ENCODE assay signal across 17 mouse cellular contexts in genomic region chr8:77755441-77755840, GRCm38 (mm10). TPM values are rescaled to one million over a fixed set of nuclear protein-coding genes. Genes with fewer than 3 reads are reported as not detected.
A peak's percentile ranks its signal among the peaks of the same experiment; 100 is the strongest.
DNase-seq lines count a peak whose midpoint lies in the region; ATAC-seq and TF ChIP-seq lines count a peak whose summit lies in the region.
"Had no signal": no experiment of that assay in that cellular context is flagged by ENCODE, and none has a peak within 500 bp of the region (broad histone marks: within the 10 kb centered on the region; RNA-seq: fewer than 3 reads in every experiment).

No protein-coding gene starts in this region.

- no peaks in the 10 kb centered on the region for H3K27me3 ChIP-seq in forebrain, postnatal 0 days (ENCODE audit: insufficient read depth, low read length)
- H3K27me3 ChIP-seq in forebrain, embryonic 15.5 days, result no peaks in the 10 kb centered on the region
- no peaks in the 10 kb centered on the region for H3K27me3 ChIP-seq in kidney, embryonic 14.5 days (ENCODE audit: control insufficient read depth, insufficient read depth, low read length)
- H3K27me3 ChIP-seq: limb, embryonic 15.5 days had no signal

- no peaks in the 10 kb centered on the region for H3K4me1 ChIP-seq in forebrain, postnatal 0 days (ENCODE audit: insufficient read depth)
- no peaks in the 10 kb centered on the region for H3K4me1 ChIP-seq in forebrain, embryonic 15.5 days
- no peaks in the 10 kb centered on the region for H3K4me1 ChIP-seq in kidney, embryonic 14.5 days (ENCODE audit: control insufficient read depth, insufficient read depth, low read length)
- H3K4me1 ChIP-seq: limb, embryonic 15.5 days; midbrain, embryonic 10.5 days had no signal

- no peak for TF ChIP-seq CTCF in forebrain, postnatal 0 days (IDR thresholded peaks at IDR 0.05; ENCODE audit: low read depth)

- no peak for ATAC-seq in forebrain, postnatal 0 days
- ATAC-seq in forebrain, embryonic 15.5 days (replicated peaks), result no peak
- 0 out of 2 replicates have a peak, but pooled peaks have one; percentile 32 for ATAC-seq in kidney, embryonic 14.5 days (ENCODE audit: low FRiP score, low TSS enrichment)
- ATAC-seq: forebrain, embryonic 16.5 days; hindbrain, postnatal 0 days; liver, postnatal 0 days had no signal

- 36% methylated on average over 4 of the region's 4 CpGs for WGBS in forebrain, postnatal 0 days
- 43% methylated on average over 4 of the region's 4 CpGs for WGBS in forebrain, embryonic 15.5 days
- 25% methylated on average over 4 of the region's 4 CpGs for WGBS in kidney, embryonic 14.5 days

- no peak overlapping the region for H3K27ac ChIP-seq in forebrain, postnatal 0 days (ENCODE audit: low read depth, low read length)
- H3K27ac ChIP-seq in forebrain, embryonic 15.5 days (replicated peaks), result no peak overlapping the region
- no peak overlapping the region for H3K27ac ChIP-seq in kidney, embryonic 14.5 days (ENCODE audit: low read depth, low read length)
- H3K27ac ChIP-seq: gastrocnemius, adult 2 months; hindbrain, postnatal 0 days; limb, embryonic 15.5 days; midbrain, embryonic 10.5 days had no signal

- no peak overlapping the region for H3K4me2 ChIP-seq in forebrain, postnatal 0 days (ENCODE audit: low read depth)
- H3K4me2 ChIP-seq in forebrain, embryonic 15.5 days (replicated peaks), result no peak overlapping the region
- H3K4me2 ChIP-seq in kidney, embryonic 14.5 days (replicated peaks; ENCODE audit: low read depth, low read length), result no peak overlapping the region; the same call in 1 of the 2 replicates
- H3K4me2 ChIP-seq: limb, embryonic 15.5 days had no signal

- H3K36me3 ChIP-seq in forebrain, postnatal 0 days (ENCODE audit: insufficient read depth), result no peaks in the 10 kb centered on the region
- H3K36me3 ChIP-seq in forebrain, embryonic 15.5 days, result no peaks in the 10 kb centered on the region
- H3K36me3 ChIP-seq in kidney, embryonic 14.5 days (ENCODE audit: control insufficient read depth, insufficient read depth, low read length), result no peaks in the 10 kb centered on the region
- H3K36me3 ChIP-seq: limb, embryonic 15.5 days; midbrain, embryonic 10.5 days had no signal

- peak; percentile 7 for DNase-seq in forebrain, postnatal 0 days
- DNase-seq in kidney, postnatal 25 days, result no peak
- DNase-seq in lung, postnatal 25 days (ENCODE audit: low spot score), result peak; percentile 14
- no peak for DNase-seq in lung, postnatal 14 days
- DNase-seq in thymus, postnatal 25 days, result no peak
- DNase-seq: adrenal gland, postnatal 25 days; cerebellum, adult 9-10 months; gastrocnemius, adult 2 months; kidney, adult 2 months; liver, postnatal 0 days; thymus, postnatal 14 days had no signal

- no peaks in the 10 kb centered on the region for H3K9me3 ChIP-seq in forebrain, postnatal 0 days (ENCODE audit: low read length)
- H3K9me3 ChIP-seq in forebrain, embryonic 15.5 days, result no peaks in the 10 kb centered on the region
- no peaks in the 10 kb centered on the region for H3K9me3 ChIP-seq in kidney, embryonic 14.5 days (ENCODE audit: control insufficient read depth, low read length)
- H3K9me3 ChIP-seq: limb, embryonic 15.5 days; midbrain, embryonic 10.5 days had no signal

- no peak overlapping the region for H3K4me3 ChIP-seq in forebrain, postnatal 0 days (ENCODE audit: low read depth, low read length)
- no peak overlapping the region for H3K4me3 ChIP-seq in forebrain, embryonic 15.5 days
- no peak overlapping the region for H3K4me3 ChIP-seq in kidney, embryonic 14.5 days (ENCODE audit: low read length)
- H3K4me3 ChIP-seq: gastrocnemius, adult 2 months; limb, embryonic 15.5 days; midbrain, embryonic 10.5 days had no signal

- H3K9ac ChIP-seq in forebrain, postnatal 0 days, result no peak overlapping the region
- no peak overlapping the region for H3K9ac ChIP-seq in forebrain, embryonic 15.5 days (replicated peaks)
- H3K9ac ChIP-seq in kidney, embryonic 14.5 days (ENCODE audit: low read depth, low read length), result no peak overlapping the region
- H3K9ac ChIP-seq: limb, embryonic 15.5 days; liver, postnatal 0 days had no signal

RNA-seq across cellular contexts. Expression of gene Ednra, which starts 31.2 kb away (rescaled TPM):
- 3.1 and 3.8 TPM in 2 replicates for total RNA-seq in forebrain, postnatal 0 days (2014; rRNA removed)
- polyA plus RNA-seq in forebrain, postnatal 0 days (2015; fragmentation: Nextera tagmentation; extraction: Ambion mirVana), result 3.4 and 3.5 TPM in 2 replicates
- 4.0 and 4.2 TPM in 2 replicates for polyA plus RNA-seq in forebrain, embryonic 15.5 days (2015; fragmentation: Nextera tagmentation; extraction: Ambion mirVana)
- 17.6 and 28.9 TPM in 2 replicates for polyA plus RNA-seq in kidney, embryonic 14.5 days (2014; fragmentation: Nextera tagmentation; extraction: Ambion mirVana)

Comparison
In these comparisons a context has a peak if more than half of its experiments do, and no peak if none do; other contexts are left out.
1. DNase-seq: peak in forebrain, postnatal 0 days (single experiment) and lung, postnatal 25 days (single experiment); none in kidney, postnatal 25 days (0 of 2), lung, postnatal 14 days (single experiment) and thymus, postnatal 25 days (single experiment).